Mouse (Mus musculus) lung, embryonic 14.5 days (tissue): ENCODE measurements at regions not wholly inside any gene's neighbourhood (a gene's known extent, or its start where the extent isn't known, plus 50 kb on each side); places are given as distances from the start of the nearest gene placed in this dataset.

ENCODE experiments used
- ATAC-seq: fragments of 200-750 bp; cut with Nextera tagmentation; 2 replicates; pipeline ENCODE4 v1.8.0; 2017; ENCODE audit warnings: mild to moderate bottlenecking, moderate TSS enrichment, moderate library complexity; ENCODE audit not compliant: insufficient read depth
- DNase-seq: peaks from one replicate; pipeline ENCODE4 v3.0.0-alpha.2; 2015
- H3K27ac ChIP-seq: fragments of 300-500 bp; sonication (generic); 2 replicates; pipeline ENCODE4 v1.5.1; 2014; ENCODE audit warnings: low read depth, mild to moderate bottlenecking, moderate library complexity
- H3K27me3 ChIP-seq: fragments of 300-500 bp; sonication (generic); 2 replicates; pipeline ENCODE4 v1.6.1; 2014; ENCODE audit warnings: low read length, control low read depth; ENCODE audit not compliant: insufficient read depth
- H3K36me3 ChIP-seq: fragments of 300-500 bp; sonication (generic); 2 replicates; pipeline ENCODE4 v1.6.1; 2014; ENCODE audit warnings: control low read depth; ENCODE audit not compliant: insufficient read depth
- H3K4me1 ChIP-seq: fragments of 300-500 bp; sonication (generic); 2 replicates; pipeline ENCODE4 v1.6.1; 2014; ENCODE audit warnings: antibody characterized with exemption, control low read depth; ENCODE audit not compliant: insufficient read depth
- H3K4me2 ChIP-seq: fragments of 300-500 bp; sonication (generic); 2 replicates; pipeline ENCODE4 v1.6.1; 2014; ENCODE audit warnings: mild to moderate bottlenecking
- H3K4me3 ChIP-seq: fragments of 300-500 bp; sonication (generic); 2 replicates; pipeline ENCODE4 v1.5.1; 2014; ENCODE audit warnings: low read depth, low read length
- H3K9ac ChIP-seq: fragments of 300-500 bp; sonication (generic); 2 replicates; pipeline ENCODE4 v1.6.1; 2014
- H3K9me3 ChIP-seq: fragments of 300-500 bp; sonication (generic); 2 replicates; pipeline ENCODE4 v1.6.1; 2016; ENCODE audit warnings: low read depth, low read length, control low read depth
- CTCF ChIP-seq: IDR thresholded peaks from 2 replicates; pipeline ENCODE4 v1.5.1; 2016; ENCODE audit warnings: antibody characterized with exemption, low read depth
- whole genome bisulfite sequencing: fragments of 180-500 bp; shearing (Covaris S2); extraction: QIAGEN DNeasy Blood & Tissue Kit; methylation state at CpG from one replicate; pipeline ENCODE4 v1.1.7; 2014; 5-methylcytosine and 5-hydroxymethylcytosine counted together

DNA sequence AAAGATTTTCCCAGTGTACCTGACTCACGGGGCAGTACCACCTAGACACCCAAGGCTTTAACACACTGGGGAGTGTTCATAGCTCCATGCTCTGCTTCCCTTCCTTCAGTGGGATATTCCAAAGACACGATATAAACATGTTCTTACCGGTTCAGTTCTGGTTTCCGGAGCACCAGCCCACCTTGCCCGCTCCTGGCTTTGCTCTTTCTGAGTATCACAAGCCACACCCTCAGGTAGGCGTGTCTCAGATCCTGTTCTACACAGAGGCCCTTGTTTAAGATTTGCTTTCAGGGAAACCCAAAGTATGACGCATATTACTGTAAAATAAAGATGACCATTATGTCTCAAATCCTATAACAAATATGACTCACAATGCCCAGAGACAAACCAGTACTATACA lies 134.6 kb upstream of the Eef1e1 start:
- DNase-seq (peak; percentile 13), ATAC-seq (no peak)
- H3K9ac ChIP-seq = no peak overlapping the region
- no peaks in the 10 kb centered on the region for H3K4me1 ChIP-seq
- no peak for TF ChIP-seq CTCF
- no peaks in the 10 kb centered on the region for H3K36me3 ChIP-seq
- no peaks in the 10 kb centered on the region for H3K27me3 ChIP-seq
- H3K9me3 ChIP-seq = no peaks in the 10 kb centered on the region
- H3K4me2 ChIP-seq = peak overlapping the region; percentile 5; the same call in 1 of the 2 replicates
- no peak overlapping the region for H3K27ac ChIP-seq
- 36% methylated on average over 7 of the region's 7 CpGs for WGBS
- no peak overlapping the region for H3K4me3 ChIP-seq

DNA sequence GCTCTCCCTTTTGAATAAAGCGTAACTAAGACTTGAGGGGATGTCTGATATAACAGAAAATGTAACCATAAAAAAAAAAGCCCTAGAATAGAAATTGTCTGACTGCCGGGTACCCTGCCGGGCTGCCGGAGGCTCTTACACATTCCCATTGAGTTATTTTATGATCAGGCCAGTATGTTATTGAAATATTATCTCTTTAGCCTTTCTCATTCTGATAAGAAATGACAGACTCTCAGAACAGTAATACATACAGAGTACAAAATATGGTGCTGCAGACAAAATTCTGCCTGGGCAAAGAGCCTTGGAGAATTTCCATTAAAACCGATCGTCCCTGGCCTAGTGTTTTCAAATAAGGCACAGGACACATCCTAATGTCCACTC lies 121.8 kb upstream of the Eef1e1 start:
- no peaks in the 10 kb centered on the region for H3K36me3 ChIP-seq
- no peak for TF ChIP-seq CTCF
- ATAC-seq (no peak), DNase-seq (no peak)
- WGBS = 51% methylated on average over 6 of the region's 6 CpGs
- no peak overlapping the region for H3K9ac ChIP-seq
- H3K4me3 ChIP-seq = no peak overlapping the region
- H3K4me1 ChIP-seq = no peaks in the 10 kb centered on the region
- no peaks in the 10 kb centered on the region for H3K27me3 ChIP-seq
- no peak overlapping the region for H3K4me2 ChIP-seq
- no peak overlapping the region for H3K27ac ChIP-seq
- no peaks in the 10 kb centered on the region for H3K9me3 ChIP-seq

DNA sequence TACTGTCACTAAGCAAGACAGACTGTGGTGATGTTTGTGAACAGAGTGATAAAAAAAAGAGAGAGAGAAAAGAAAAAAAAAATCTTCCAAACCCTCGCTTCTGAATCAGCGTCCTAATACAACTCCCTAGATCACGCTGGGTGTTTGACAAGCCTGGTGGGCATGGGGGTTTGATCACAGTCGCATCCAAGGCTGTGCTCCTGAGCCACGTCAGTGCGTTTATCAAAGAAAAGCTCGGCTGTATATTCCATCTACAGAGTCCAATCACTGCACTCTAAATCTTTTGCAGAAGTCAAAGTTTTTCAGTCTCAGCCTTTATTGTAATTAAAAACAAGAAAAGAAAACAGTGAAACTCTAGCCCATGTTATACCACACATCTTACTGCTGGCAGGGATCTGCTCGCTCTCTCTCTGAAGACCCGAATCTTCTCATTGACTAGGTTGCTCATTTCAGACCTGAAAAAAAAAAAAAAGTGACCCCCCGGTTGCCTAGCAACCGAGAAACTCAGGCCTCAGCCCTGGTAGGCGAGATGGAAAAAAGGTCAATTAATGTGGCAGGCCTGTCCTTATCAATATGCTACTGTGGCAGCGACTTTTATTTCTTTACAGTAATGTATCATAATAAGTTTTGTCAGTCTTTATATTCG lies 121.2 kb upstream of the Eef1e1 start:
- Histone ChIP-seq H3K9ac (no peak overlapping the region), H3K4me2 (no peak overlapping the region), H3K27ac (no peak overlapping the region), H3K4me3 (no peak overlapping the region), H3K36me3 (no peaks in the 10 kb centered on the region), H3K27me3 (no peaks in the 10 kb centered on the region), H3K9me3 (no peaks in the 10 kb centered on the region), H3K4me1 (no peaks in the 10 kb centered on the region)
- DNase-seq (no peak), ATAC-seq (no peak)
- WGBS = 39% methylated on average over 14 of the region's 14 CpGs
- TF ChIP-seq CTCF = no peak

DNA sequence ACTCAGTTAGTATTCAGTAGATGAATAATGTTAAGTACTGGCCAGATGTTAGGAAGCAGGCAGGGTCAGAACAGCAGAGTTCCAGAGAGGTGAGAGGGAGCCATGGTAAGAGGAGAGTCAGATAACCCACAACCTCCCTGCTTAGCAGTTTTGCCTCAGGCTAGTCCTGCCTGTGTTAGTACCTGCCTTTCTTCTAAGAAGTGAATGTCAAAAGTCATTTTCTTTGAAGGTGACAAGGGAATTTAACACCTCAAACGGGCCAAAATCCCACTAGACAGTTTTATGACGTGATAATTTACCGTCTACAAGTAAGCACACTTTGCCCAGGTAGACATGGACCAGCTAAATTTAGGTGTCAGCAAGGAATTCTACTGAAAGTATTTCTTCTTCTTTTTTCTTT lies 117.7 kb upstream of the Eef1e1 start:
- H3K4me1 ChIP-seq = no peaks in the 10 kb centered on the region
- H3K4me3 ChIP-seq = no peak overlapping the region
- DNase-seq (no peak), ATAC-seq (no peak)
- H3K9me3 ChIP-seq = no peaks in the 10 kb centered on the region
- H3K27me3 ChIP-seq = no peaks in the 10 kb centered on the region
- TF ChIP-seq CTCF = no peak
- H3K36me3 ChIP-seq = no peaks in the 10 kb centered on the region
- no peak overlapping the region for H3K27ac ChIP-seq
- no peak overlapping the region for H3K4me2 ChIP-seq
- H3K9ac ChIP-seq = no peak overlapping the region
- WGBS = 80% methylated on average over 3 of the region's 3 CpGs

DNA sequence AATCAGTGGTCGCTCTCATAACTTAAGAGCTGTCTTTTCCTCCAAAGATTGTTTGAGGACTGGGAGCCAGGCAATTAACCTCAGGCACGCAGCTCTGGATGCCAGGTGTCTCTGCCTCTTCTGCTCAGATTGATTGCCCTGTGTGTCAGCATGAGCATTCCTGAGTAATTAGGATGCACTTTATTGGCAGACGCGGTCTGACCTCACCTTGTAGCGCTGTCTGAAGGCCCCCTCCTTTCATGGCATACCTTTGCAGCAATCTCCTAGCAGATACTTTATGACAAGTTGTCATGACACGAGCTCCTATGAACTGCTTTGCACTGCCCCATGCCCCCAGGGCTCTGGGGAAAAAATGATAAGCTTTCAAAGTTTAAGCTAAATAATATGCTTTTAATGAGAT lies 114.1 kb upstream of the Eef1e1 start:
- TF ChIP-seq CTCF = no peak
- no peak for ATAC-seq
- Histone ChIP-seq H3K4me2 (no peak overlapping the region), H3K4me3 (no peak overlapping the region), H3K36me3 (no peaks in the 10 kb centered on the region), H3K27me3 (no peaks in the 10 kb centered on the region), H3K9ac (no peak overlapping the region), H3K4me1 (no peaks in the 10 kb centered on the region), H3K27ac (no peak overlapping the region), H3K9me3 (no peaks in the 10 kb centered on the region)
- DNase-seq = no peak
- 36% methylated on average over 6 of the region's 6 CpGs for WGBS

DNA sequence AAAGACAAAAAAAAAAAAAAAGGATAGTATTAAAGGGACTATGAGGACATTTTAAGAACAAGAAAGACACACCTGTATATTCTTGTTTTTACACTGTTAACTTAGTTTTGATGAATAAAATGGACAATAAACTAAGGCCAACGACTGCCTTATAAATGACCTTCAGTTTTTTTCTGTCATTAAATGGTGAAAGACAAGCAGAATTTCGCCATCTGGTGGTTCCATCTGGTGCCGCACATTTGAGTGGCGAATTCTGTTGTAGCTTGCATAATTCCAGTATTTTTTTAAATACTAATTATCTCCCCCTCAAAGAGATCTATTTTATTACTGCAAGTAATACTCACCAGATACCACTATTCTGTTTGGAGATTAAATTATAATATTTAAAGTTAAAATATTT lies 107.3 kb upstream of the Eef1e1 start:
- 27% methylated on average over 4 of the region's 4 CpGs for WGBS

DNA sequence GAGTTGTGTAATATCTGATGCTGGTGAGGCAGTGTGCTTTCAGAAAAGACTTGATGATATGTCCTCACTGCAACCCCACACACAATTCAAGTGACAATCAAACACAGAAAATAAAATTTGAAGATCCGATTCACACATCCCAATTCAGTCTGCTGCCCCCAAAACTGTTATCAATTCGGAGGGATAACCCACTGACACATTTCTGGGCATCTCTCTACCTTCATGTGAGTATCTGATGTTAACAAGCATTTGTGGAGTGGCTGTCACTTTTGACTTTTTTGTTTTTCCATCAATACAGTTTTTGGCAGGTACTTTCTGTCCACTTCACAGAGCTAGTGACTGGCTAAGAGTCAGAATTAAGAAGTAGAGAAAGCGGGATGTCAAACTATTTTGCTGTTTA lies 101.4 kb upstream of the Eef1e1 start:
- 85% methylated on average over 3 of the region's 3 CpGs for WGBS
- Histone ChIP-seq H3K27ac (no peak overlapping the region), H3K4me1 (no peaks in the 10 kb centered on the region), H3K36me3 (no peaks in the 10 kb centered on the region), H3K27me3 (no peaks in the 10 kb centered on the region), H3K9me3 (no peaks in the 10 kb centered on the region), H3K4me2 (no peak overlapping the region), H3K9ac (no peak overlapping the region), H3K4me3 (no peak overlapping the region)
- DNase-seq = no peak
- no peak for ATAC-seq
- TF ChIP-seq CTCF = no peak

More for the DNA sequence above, 107.3 kb upstream of the Eef1e1 start:
- Histone ChIP-seq H3K4me1 (no peaks in the 10 kb centered on the region), H3K9me3 (no peaks in the 10 kb centered on the region), H3K4me3 (no peak overlapping the region), H3K36me3 (no peaks in the 10 kb centered on the region), H3K27ac (no peak overlapping the region), H3K9ac (no peak overlapping the region), H3K4me2 (no peak overlapping the region), H3K27me3 (no peaks in the 10 kb centered on the region)
- peak; percentile 67 for DNase-seq
- no peak for ATAC-seq
- TF ChIP-seq CTCF = peak; percentile 62
